Mouse (Mus musculus) layer of hippocampus, adult 11-12 months (tissue): Measurements from ENCODE around the gene Fut2.

Source experiments
- DNase-seq: peaks from one replicate; pipeline ENCODE4 v3.0.0; 2022; ENCODE audit warnings: low spot score

Gene Fut2

GRCm38 (mm10) chr7:45598960-45599879, 67.0 kb downstream of the Fut2 start:
- DNase-seq, result no peak
